26 mouse cellular contexts compared by ENCODE assay signal in genomic region chr6:135734227-135734732, GRCm38 (mm10).
DNase-seq lines count a peak whose midpoint lies in the region; ATAC-seq and TF ChIP-seq lines count a peak whose summit lies in the region.
"Had no signal": no experiment of that assay in that cellular context is flagged by ENCODE, and none has a peak within 500 bp of the region (broad histone marks: within the 10 kb centered on the region; RNA-seq: fewer than 3 reads in every experiment).

No protein-coding gene starts in this region.

- no peak overlapping the region for H3K27ac ChIP-seq in hindbrain, postnatal 0 days
- no peak overlapping the region for H3K27ac ChIP-seq in hindbrain, embryonic 11.5 days (ENCODE audit: low read depth, low read length)
- 0 out of 2 replicates have a peak overlapping the region, but pooled peaks have one; percentile 56 for H3K27ac ChIP-seq in olfactory bulb, adult 2 months (ENCODE audit: insufficient read depth, low read depth, low read length)
- H3K27ac ChIP-seq: embryonic facial prominence, embryonic 12.5 days; forebrain, embryonic 15.5 days; hindbrain, embryonic 14.5 days; kidney, postnatal 0 days; limb, embryonic 15.5 days; liver, embryonic 14.5 days; neural tube, embryonic 12.5 days had no signal

- WGBS in hindbrain, postnatal 0 days, result 69% methylated on average over 4 of the region's 4 CpGs
- 90% methylated on average over 4 of the region's 4 CpGs for WGBS in hindbrain, embryonic 11.5 days
- WGBS in olfactory bulb, adult 2 months, result 52% methylated on average over 4 of the region's 4 CpGs

- H3K36me3 ChIP-seq in hindbrain, postnatal 0 days (ENCODE audit: insufficient read depth, low read length), result peaks cover 29% of the 10 kb centered on the region
- H3K36me3 ChIP-seq in hindbrain, embryonic 11.5 days (ENCODE audit: control insufficient read depth, insufficient read depth, low read length), result no peaks in the 10 kb centered on the region
- H3K36me3 ChIP-seq: embryonic facial prominence, embryonic 12.5 days had no signal

- no peak overlapping the region for H3K4me2 ChIP-seq in hindbrain, postnatal 0 days (ENCODE audit: low read depth, low read length)
- no peak overlapping the region for H3K4me2 ChIP-seq in hindbrain, embryonic 11.5 days (replicated peaks; ENCODE audit: low read depth, low read length)
- H3K4me2 ChIP-seq: embryonic facial prominence, embryonic 12.5 days; forebrain, embryonic 15.5 days; hindbrain, embryonic 14.5 days; limb, embryonic 15.5 days; lung, embryonic 14.5 days; neural tube, embryonic 12.5 days had no signal

- H3K4me1 ChIP-seq in hindbrain, postnatal 0 days (ENCODE audit: insufficient read depth, low read length), result no peaks in the 10 kb centered on the region
- H3K4me1 ChIP-seq in hindbrain, embryonic 11.5 days (replicated peaks; ENCODE audit: control insufficient read depth, insufficient read depth, low read length), result no peaks in the 10 kb centered on the region
- H3K4me1 ChIP-seq in olfactory bulb, adult 2 months (ENCODE audit: control insufficient read depth, insufficient read depth, low read length), result peaks cover 21% of the 10 kb centered on the region
- H3K4me1 ChIP-seq: embryonic facial prominence, embryonic 12.5 days; forebrain, embryonic 15.5 days; limb, embryonic 15.5 days; megakaryocyte, embryonic 14.5 days; neural tube, embryonic 12.5 days had no signal

- H3K9me3 ChIP-seq in hindbrain, postnatal 0 days (ENCODE audit: low read length), result no peaks in the 10 kb centered on the region
- H3K9me3 ChIP-seq in hindbrain, embryonic 11.5 days (ENCODE audit: control insufficient read depth, low read length), result no peaks in the 10 kb centered on the region
- H3K9me3 ChIP-seq: embryonic facial prominence, embryonic 12.5 days; forebrain, embryonic 15.5 days; limb, embryonic 15.5 days had no signal

- peak; percentile 80 for ATAC-seq in hindbrain, postnatal 0 days
- no peak for ATAC-seq in hindbrain, embryonic 11.5 days (ENCODE audit: low FRiP score)
- ATAC-seq: CD4-positive, CD25-positive, alpha-beta regulatory T cell, adult 4 months; forebrain, embryonic 15.5 days had no signal

- TF ChIP-seq POLR2A in olfactory bulb, adult 2 months (IDR thresholded peaks at IDR 0.05; ENCODE audit: insufficient read depth, low read depth, low read length), result no peak

- no peak overlapping the region for H3K9ac ChIP-seq in hindbrain, postnatal 0 days (replicated peaks; ENCODE audit: low read length)
- H3K9ac ChIP-seq in hindbrain, embryonic 11.5 days (ENCODE audit: low read depth, low read length), result no peak overlapping the region
- H3K9ac ChIP-seq: embryonic facial prominence, embryonic 12.5 days; forebrain, embryonic 15.5 days; hindbrain, embryonic 14.5 days; limb, embryonic 15.5 days; liver, embryonic 14.5 days; lung, embryonic 14.5 days; neural tube, embryonic 12.5 days had no signal

- H3K27me3 ChIP-seq in hindbrain, postnatal 0 days (ENCODE audit: insufficient read depth, low read length), result no peaks in the 10 kb centered on the region
- no peaks in the 10 kb centered on the region for H3K27me3 ChIP-seq in hindbrain, embryonic 11.5 days (ENCODE audit: control insufficient read depth, insufficient read depth, low read length)
- H3K27me3 ChIP-seq: embryonic facial prominence, embryonic 12.5 days; forebrain, embryonic 15.5 days; limb, embryonic 15.5 days; megakaryocyte, embryonic 14.5 days; neural tube, embryonic 12.5 days had no signal

- peak; percentile 34 for DNase-seq in cerebellum, adult 9-10 months
- no peak for DNase-seq in cerebellum, postnatal 4 days (ENCODE audit: low spot score in 2 of 2)
- no peak for DNase-seq in hindbrain, postnatal 0 days (ENCODE audit: low spot score)
- DNase-seq in hindbrain, embryonic 11.5 days (ENCODE audit: low spot score), result no peak
- DNase-seq in Muller cell, postnatal 12 days (ENCODE audit: inconsistent ontology term), result peak; percentile 75
- DNase-seq in urinary bladder, adult 18-20 months (ENCODE audit: low spot score in 2 of 2), result no peak
- DNase-seq: adrenal gland, postnatal 25 days; cerebellum, adult 18-20 months; gastrocnemius, postnatal 36 days; heart, postnatal 36 days; kidney, adult 2 months; left cerebral cortex, postnatal 4 days; lung, embryonic 14.5 days; midbrain, embryonic 14.5 days; thymus, adult 18-20 months; thymus, postnatal 36 days had no signal

- no peak for TF ChIP-seq CTCF in hindbrain, postnatal 0 days (IDR thresholded peaks at IDR 0.05; ENCODE audit: low read depth)
- TF ChIP-seq CTCF in olfactory bulb, adult 2 months (IDR thresholded peaks at IDR 0.05; ENCODE audit: insufficient read depth, low read depth, low read length), result no peak

- H3K4me3 ChIP-seq in hindbrain, postnatal 0 days (ENCODE audit: low read length), result no peak overlapping the region
- H3K4me3 ChIP-seq in hindbrain, embryonic 11.5 days (ENCODE audit: low read depth, low read length), result no peak overlapping the region
- H3K4me3 ChIP-seq in olfactory bulb, adult 2 months (ENCODE audit: insufficient read depth, low read depth, low read length), result no peak overlapping the region
- H3K4me3 ChIP-seq: embryonic facial prominence, embryonic 12.5 days; forebrain, embryonic 15.5 days; limb, embryonic 15.5 days; megakaryocyte, embryonic 14.5 days; neural tube, embryonic 12.5 days had no signal

Comparison
In these comparisons a context has a peak if more than half of its experiments do, and no peak if none do; other contexts are left out.
1. DNase-seq: peak in cerebellum, adult 9-10 months (single experiment) and Muller cell, postnatal 12 days (single experiment); none in cerebellum, postnatal 4 days (0 of 2), hindbrain, postnatal 0 days (single experiment), hindbrain, embryonic 11.5 days (single experiment) and urinary bladder, adult 18-20 months (0 of 2).